Comparison of ENCODE assay signal across 19 mouse cellular contexts in genomic region chr16:29800457-29800856, GRCm38 (mm10).
DNase-seq lines count a peak whose midpoint lies in the region; ATAC-seq and TF ChIP-seq lines count a peak whose summit lies in the region.
"Had no signal": no experiment of that assay in that cellular context is flagged by ENCODE, and none has a peak within 500 bp of the region (broad histone marks: within the 10 kb centered on the region; RNA-seq: fewer than 3 reads in every experiment).

No protein-coding gene starts in this region.

- H3K9me3 ChIP-seq in embryonic facial prominence, embryonic 14.5 days (ENCODE audit: control insufficient read depth, low read length), result no peaks in the 10 kb centered on the region
- no peaks in the 10 kb centered on the region for H3K9me3 ChIP-seq in embryonic facial prominence, embryonic 10.5 days
- no peaks in the 10 kb centered on the region for H3K9me3 ChIP-seq in liver, postnatal 0 days (ENCODE audit: low read length)
- H3K9me3 ChIP-seq: forebrain, embryonic 10.5 days; hindbrain, embryonic 15.5 days; midbrain, embryonic 10.5 days had no signal

- TF ChIP-seq CTCF in liver, postnatal 0 days (IDR thresholded peaks at IDR 0.05; ENCODE audit: low read depth), result no peak

- no peak for TF ChIP-seq EP300 in liver, postnatal 0 days (IDR thresholded peaks at IDR 0.05; ENCODE audit: low read depth)

- no peak overlapping the region for H3K9ac ChIP-seq in embryonic facial prominence, embryonic 14.5 days (ENCODE audit: low read depth, low read length)
- no peak overlapping the region for H3K9ac ChIP-seq in liver, postnatal 0 days (replicated peaks)
- H3K9ac ChIP-seq: hindbrain, embryonic 15.5 days had no signal

- peak; percentile 38 for DNase-seq in embryonic facial prominence, embryonic 14.5 days (ENCODE audit: low spot score)
- DNase-seq in embryonic facial prominence, embryonic 10.5 days (ENCODE audit: low spot score), result no peak
- peak; percentile 52 for DNase-seq in B cell, adult 2 months
- DNase-seq in R1 (ENCODE audit: low read depth, low spot score), result peak; percentile 67
- no peak for DNase-seq in liver, postnatal 0 days
- DNase-seq in layer of hippocampus, adult 18-20 months (ENCODE audit: low spot score in 2 of 2), result no peak
- no peak for DNase-seq in right cerebral cortex, postnatal 10 days (ENCODE audit: low spot score in 2 of 2)
- DNase-seq: adrenal gland, postnatal 10 days; cerebellum, postnatal 10 days; heart, adult 18-20 months; kidney, postnatal 14 days; lung, postnatal 14 days; thymus, adult 2 months had no signal

- ATAC-seq in embryonic facial prominence, embryonic 14.5 days (ENCODE audit: low read depth), result no peak
- peak; percentile 66; the same call in 1 of the 2 replicates for ATAC-seq in neutrophil, adult 5-6 weeks (ENCODE audit: extremely low read depth, insufficient number of reproducible peaks, low FRiP score, poor library complexity, severe bottlenecking)
- no peak for ATAC-seq in liver, postnatal 0 days
- ATAC-seq: Patski had no signal

- 16% methylated on average over 2 of the region's 2 CpGs for WGBS in embryonic facial prominence, embryonic 14.5 days
- 16% methylated on average over 2 of the region's 2 CpGs for WGBS in embryonic facial prominence, embryonic 10.5 days
- 46% methylated on average over 2 of the region's 2 CpGs for WGBS in liver, postnatal 0 days (ENCODE audit: insufficient replicate concordance)

- no peak overlapping the region for H3K4me3 ChIP-seq in embryonic facial prominence, embryonic 14.5 days (ENCODE audit: low read depth, low read length)
- no peak overlapping the region for H3K4me3 ChIP-seq in embryonic facial prominence, embryonic 10.5 days
- H3K4me3 ChIP-seq in liver, postnatal 0 days (ENCODE audit: low read depth, low read length), result no peak overlapping the region
- H3K4me3 ChIP-seq: forebrain, embryonic 10.5 days; hindbrain, embryonic 15.5 days; midbrain, embryonic 10.5 days had no signal

- H3K4me2 ChIP-seq in embryonic facial prominence, embryonic 14.5 days (ENCODE audit: low read depth, low read length), result no peak overlapping the region
- no peak overlapping the region for H3K4me2 ChIP-seq in liver, postnatal 0 days (ENCODE audit: low read depth, low read length)
- H3K4me2 ChIP-seq: hindbrain, embryonic 15.5 days; liver, embryonic 11.5 days had no signal

- H3K27me3 ChIP-seq in embryonic facial prominence, embryonic 14.5 days (replicated peaks; ENCODE audit: control insufficient read depth, insufficient read depth, low read length), result no peaks in the 10 kb centered on the region
- peaks cover 37% of the 10 kb centered on the region for H3K27me3 ChIP-seq in embryonic facial prominence, embryonic 10.5 days (replicated peaks; ENCODE audit: low read depth, poor library complexity, severe bottlenecking)
- H3K27me3 ChIP-seq in liver, postnatal 0 days (ENCODE audit: insufficient read depth, low read length), result peaks cover 4% of the 10 kb centered on the region; the same call in 1 of the 2 replicates
- H3K27me3 ChIP-seq: Patski had no signal

- no peak overlapping the region for H3K27ac ChIP-seq in embryonic facial prominence, embryonic 14.5 days (replicated peaks; ENCODE audit: low read depth, low read length)
- no peak overlapping the region for H3K27ac ChIP-seq in embryonic facial prominence, embryonic 10.5 days (replicated peaks)
- H3K27ac ChIP-seq in liver, postnatal 0 days (ENCODE audit: low read depth), result no peak overlapping the region
- H3K27ac ChIP-seq: forebrain, embryonic 10.5 days; hindbrain, embryonic 15.5 days; midbrain, embryonic 10.5 days had no signal

- peaks cover 10% of the 10 kb centered on the region for H3K4me1 ChIP-seq in embryonic facial prominence, embryonic 14.5 days (ENCODE audit: control insufficient read depth, insufficient read depth, low read length)
- peaks cover 35% of the 10 kb centered on the region for H3K4me1 ChIP-seq in embryonic facial prominence, embryonic 10.5 days
- no peaks in the 10 kb centered on the region; the same call in 1 of the 2 replicates for H3K4me1 ChIP-seq in liver, postnatal 0 days (ENCODE audit: insufficient read depth)
- H3K4me1 ChIP-seq: hindbrain, embryonic 15.5 days had no signal

- H3K36me3 ChIP-seq in embryonic facial prominence, embryonic 14.5 days (ENCODE audit: control insufficient read depth, insufficient read depth, low read length), result no peaks in the 10 kb centered on the region
- no peaks in the 10 kb centered on the region for H3K36me3 ChIP-seq in embryonic facial prominence, embryonic 10.5 days (replicated peaks)
- no peaks in the 10 kb centered on the region for H3K36me3 ChIP-seq in liver, postnatal 0 days (replicated peaks; ENCODE audit: insufficient read depth, low read length)
- H3K36me3 ChIP-seq: forebrain, embryonic 10.5 days; hindbrain, embryonic 15.5 days; midbrain, embryonic 10.5 days had no signal

Comparison
In these comparisons a context has a peak if more than half of its experiments do, and no peak if none do; other contexts are left out.
1. DNase-seq: peak in embryonic facial prominence, embryonic 14.5 days (single experiment), B cell, adult 2 months (2 of 2) and R1 (single experiment); none in embryonic facial prominence, embryonic 10.5 days (single experiment), liver, postnatal 0 days (single experiment), layer of hippocampus, adult 18-20 months (0 of 2) and right cerebral cortex, postnatal 10 days (0 of 2).